Mouse (Mus musculus) retina, postnatal 7 days (tissue): Measurements from ENCODE around the gene Fitm2.

Source experiments
- DNase-seq: peaks from one replicate; pipeline ENCODE4 v3.0.0-alpha.2; 2012; ENCODE audit warnings: low read depth, low spot score

The Fitm2 gene

GRCm38 (mm10) chr2:163472466-163472851, at the start of gene Fitm2:
TSS of gene Fitm2 (minus strand) at chr2:163472629.
- peak; percentile 99 for DNase-seq

GRCm38 (mm10) chr2:163506300-163507004, 34.0 kb upstream of the Fitm2 start, which contains the start of gene Hnf4a:
TSS of gene Hnf4a (plus strand) at chr2:163506808.
- DNase-seq, result no peak

- DNase-seq, result no peak
Measured at GRCm38 (mm10) chr2:163503191-163503590, 30.8 kb upstream of the Fitm2 start.

- DNase-seq, result no peak
Measured at GRCm38 (mm10) chr2:163502219-163502618, 29.8 kb upstream of the Fitm2 start.

- DNase-seq, result no peak
Measured at GRCm38 (mm10) chr2:163494456-163494855, 22.0 kb upstream of the Fitm2 start.

- no peak for DNase-seq
Measured at GRCm38 (mm10) chr2:163493976-163494375, 21.5 kb upstream of the Fitm2 start.

GRCm38 (mm10) chr2:163493031-163493430, 20.6 kb upstream of the Fitm2 start:
- no peak for DNase-seq

- DNase-seq, result no peak
Measured at GRCm38 (mm10) chr2:163492018-163492417, 19.6 kb upstream of the Fitm2 start, which contains the start of gene R3hdml. TSS of gene R3hdml (plus strand) at chr2:163492318.

GRCm38 (mm10) chr2:163491351-163491750, 18.9 kb upstream of the Fitm2 start:
- DNase-seq, result no peak

- DNase-seq, result no peak
Measured at GRCm38 (mm10) chr2:163490656-163491055, 18.2 kb upstream of the Fitm2 start.

GRCm38 (mm10) chr2:163489725-163490291, 17.4 kb upstream of the Fitm2 start:
- DNase-seq, result no peak

- DNase-seq, result no peak
Measured at GRCm38 (mm10) chr2:163487360-163487759, 14.9 kb upstream of the Fitm2 start.

GRCm38 (mm10) chr2:163481539-163482029, 9.2 kb upstream of the Fitm2 start:
- DNase-seq, result no peak

GRCm38 (mm10) chr2:163480191-163480825, 7.9 kb upstream of the Fitm2 start:
- no peak for DNase-seq

GRCm38 (mm10) chr2:163471710-163472465, 541 bp downstream of the Fitm2 start:
- DNase-seq, result peak; percentile 35

- no peak for DNase-seq
Measured at GRCm38 (mm10) chr2:163471136-163471535, 1.3 kb downstream of the Fitm2 start.

GRCm38 (mm10) chr2:163469711-163470110, 2.7 kb downstream of the Fitm2 start:
- DNase-seq, result no peak

- no peak for DNase-seq
Measured at GRCm38 (mm10) chr2:163468866-163469265, 3.6 kb downstream of the Fitm2 start.

GRCm38 (mm10) chr2:163467585-163467984, 4.8 kb downstream of the Fitm2 start:
- DNase-seq, result no peak

- DNase-seq, result no peak
Measured at GRCm38 (mm10) chr2:163466771-163467170, 5.7 kb downstream of the Fitm2 start.

GRCm38 (mm10) chr2:163464562-163464961, 7.9 kb downstream of the Fitm2 start:
- no peak for DNase-seq

- DNase-seq, result no peak
Measured at GRCm38 (mm10) chr2:163463998-163464397, 8.4 kb downstream of the Fitm2 start.
